8 mouse cellular contexts compared by ENCODE assay signal in genomic region chr2:154677651-154678139, GRCm38 (mm10). TPM values are rescaled to one million over a fixed set of nuclear protein-coding genes. Genes with fewer than 3 reads are reported as not detected.
DNase-seq lines count a peak whose midpoint lies in the region; ATAC-seq and TF ChIP-seq lines count a peak whose summit lies in the region.

No protein-coding gene starts in this region.

- H3K27ac ChIP-seq in embryonic fibroblast, embryonic 13.5 days (ENCODE audit: insufficient read depth, low read length) = peak overlapping the region; percentile 17
- H3K27ac ChIP-seq in heart, embryonic 16.5 days (ENCODE audit: low read length) = peak overlapping the region; percentile 86
- H3K27ac ChIP-seq in lung, embryonic 14.5 days (ENCODE audit: low read depth) = peak overlapping the region; percentile 96

- H3K4me1 ChIP-seq in embryonic fibroblast, embryonic 13.5 days (ENCODE audit: control insufficient read depth, insufficient read depth, low read length) = no peaks in the 10 kb centered on the region; the same call in 1 of the 2 replicates
- peaks cover 42% of the 10 kb centered on the region for H3K4me1 ChIP-seq in heart, embryonic 16.5 days (ENCODE audit: control insufficient read depth, insufficient read depth, low read length)
- peaks cover 15% of the 10 kb centered on the region for H3K4me1 ChIP-seq in lung, embryonic 14.5 days (ENCODE audit: insufficient read depth)

- no peak for TF ChIP-seq POLR2A in embryonic fibroblast, embryonic 13.5 days (IDR thresholded peaks at IDR 0.05; ENCODE audit: low read depth, low read length)

- TF ChIP-seq CTCF in embryonic fibroblast, embryonic 13.5 days (IDR thresholded peaks at IDR 0.05; ENCODE audit: borderline replicate concordance, insufficient read depth, low read length) = no peak
- no peak for TF ChIP-seq CTCF in lung, embryonic 14.5 days (IDR thresholded peaks at IDR 0.05; ENCODE audit: low read depth)

- H3K4me2 ChIP-seq in heart, embryonic 16.5 days (ENCODE audit: low read depth, low read length) = peak overlapping the region; percentile 63
- H3K4me2 ChIP-seq in lung, embryonic 14.5 days = peak overlapping the region; percentile 51

- no peaks in the 10 kb centered on the region for H3K27me3 ChIP-seq in heart, embryonic 16.5 days (ENCODE audit: control insufficient read depth, insufficient read depth, low read length)
- H3K27me3 ChIP-seq in lung, embryonic 14.5 days (ENCODE audit: insufficient read depth, low read length) = no peaks in the 10 kb centered on the region

- WGBS in heart, embryonic 16.5 days = 5% methylated on average over 10 of the region's 10 CpGs
- 7% methylated on average over 10 of the region's 10 CpGs for WGBS in lung, embryonic 14.5 days

- DNase-seq in left cerebral cortex, adult 18-20 months (ENCODE audit: low spot score in 2 of 2) = peak; percentile 26 to 27
- DNase-seq in left cerebral cortex, adult 11 months (ENCODE audit: low spot score) = no peak
- peak; percentile 67 to 80 for DNase-seq in layer of hippocampus, adult 18-20 months (ENCODE audit: low spot score in 2 of 2)
- peak; percentile 97 for DNase-seq in lung, embryonic 14.5 days
- peak; percentile 40 for DNase-seq in ovary, postnatal 36 days (ENCODE audit: low spot score)

- no peak overlapping the region for H3K4me3 ChIP-seq in embryonic fibroblast, embryonic 13.5 days (ENCODE audit: insufficient read depth, low read length)
- H3K4me3 ChIP-seq in heart, embryonic 16.5 days (ENCODE audit: low read length) = peak overlapping the region; percentile 12
- H3K4me3 ChIP-seq in lung, embryonic 14.5 days (ENCODE audit: low read depth, low read length) = peak overlapping the region; percentile 1; the same call in 1 of the 2 replicates

- ATAC-seq in heart, embryonic 16.5 days (replicated peaks; ENCODE audit: extremely low read depth, insufficient read depth, low FRiP score) = peak; percentile 79
- peak; percentile 88 for ATAC-seq in lung, embryonic 14.5 days (ENCODE audit: insufficient read depth)
- ATAC-seq in activated CD4-positive, CD25-positive, alpha-beta regulatory T cell, adult 4 months = no peak

- peak overlapping the region; percentile 53 for H3K9ac ChIP-seq in heart, embryonic 16.5 days (ENCODE audit: low read length)
- peak overlapping the region; percentile 42; the same call in 1 of the 2 replicates for H3K9ac ChIP-seq in lung, embryonic 14.5 days

- peaks cover 5% of the 10 kb centered on the region; the same call in 1 of the 2 replicates for H3K36me3 ChIP-seq in heart, embryonic 16.5 days (ENCODE audit: control insufficient read depth, insufficient read depth)
- peaks cover 2% of the 10 kb centered on the region; the same call in 1 of the 2 replicates for H3K36me3 ChIP-seq in lung, embryonic 14.5 days (ENCODE audit: insufficient read depth)

- H3K9me3 ChIP-seq in heart, embryonic 16.5 days (replicated peaks; ENCODE audit: control insufficient read depth, low read length) = no peaks in the 10 kb centered on the region
- H3K9me3 ChIP-seq in lung, embryonic 14.5 days (ENCODE audit: low read depth, low read length) = no peaks in the 10 kb centered on the region

RNA-seq across cellular contexts. Expression of gene Chmp4b, which starts 26.2 kb away (rescaled TPM):
- total RNA-seq in left cerebral cortex, adult 18-20 months (2021) = 100 to 1,000 TPM; 222 to 229 TPM
- polyA plus RNA-seq in embryonic fibroblast, embryonic 13.5 days (2011; ENCODE audit: insufficient read length, low read depth, missing spikeins) = 150 and 153 TPM in 2 replicates
- polyA plus RNA-seq in heart, embryonic 16.5 days (2015; fragmentation: Nextera tagmentation; extraction: Ambion mirVana) = 22.5 and 23.0 TPM in 2 replicates
- total RNA-seq in layer of hippocampus, adult 18-20 months (2021) = 100 to 1,000 TPM; 222 to 223 TPM
- polyA plus RNA-seq in lung, embryonic 14.5 days (2014; fragmentation: Nextera tagmentation; extraction: Ambion mirVana) = 14.9 and 15.0 TPM in 2 replicates
- 1 to 10 TPM; 5.9 to 6.3 TPM for polyA plus RNA-seq in activated CD4-positive, CD25-positive, alpha-beta regulatory T cell, adult 4 months (2017; shearing (Covaris generic))

Comparison
In these comparisons a context has a peak if more than half of its experiments do, and no peak if none do; other contexts are left out.
1. H3K27ac ChIP-seq: peak in every context shown above with its lines; median percentile 96 in lung, embryonic 14.5 days; 86 in heart, embryonic 16.5 days; 17 in embryonic fibroblast, embryonic 13.5 days.